Mouse (Mus musculus) liver, adult 2 months (tissue): ENCODE measurements at regions not wholly inside any gene's neighbourhood (a gene's known extent, or its start where the extent isn't known, plus 50 kb on each side); places are given as distances from the start of the nearest gene placed in this dataset.

Experiments used
- CTCF ChIP-seq: fragments of 200-500 bp; IDR thresholded peaks from 2 replicates; pipeline ENCODE4 v1.5.1; 2011; ENCODE audit warnings: low read depth, low read length, control low read depth
- POLR2A ChIP-seq: fragments of 200-500 bp; IDR thresholded peaks from 2 replicates; pipeline ENCODE4 v1.6.1; 2011; ENCODE audit warnings: low read length, control low read depth; ENCODE audit not compliant: insufficient read depth; ENCODE audit errors: extremely low read depth

DNA sequence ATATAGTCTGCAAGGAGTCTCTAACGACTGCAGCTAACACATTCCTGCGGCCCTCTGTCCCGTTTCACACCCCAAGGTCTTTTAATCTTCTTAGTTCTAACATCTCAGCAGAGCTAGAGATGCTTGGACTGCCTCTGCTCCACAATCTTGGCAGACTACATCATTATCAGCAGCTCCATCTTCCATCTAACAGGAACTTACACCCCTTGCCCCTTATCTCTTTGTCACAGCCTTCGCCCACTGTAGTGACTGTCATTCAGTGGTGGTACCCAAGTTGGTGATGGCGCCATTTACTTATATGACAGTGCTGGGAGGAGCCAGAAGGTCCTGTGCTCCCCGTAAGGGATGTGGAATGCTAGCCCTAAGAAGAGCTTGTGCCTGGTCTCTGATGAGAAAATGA is 109.2 kb downstream of the Zfp706 start:
- TF ChIP-seq CTCF, result no peak
- no peak for TF ChIP-seq POLR2A
